Mouse (Mus musculus) lung, postnatal 4 days (tissue): ENCODE measurements at regions not wholly inside any gene's neighbourhood (a gene's known extent, or its start where the extent isn't known, plus 50 kb on each side); places are given as distances from the start of the nearest gene placed in this dataset.
A peak's percentile ranks its signal among the peaks of the same experiment; 100 is the strongest.

Source experiments
- DNase-seq, 2 experiments: peaks; one replicate each; pipeline ENCODE4 v3.0.0; 2021

DNA sequence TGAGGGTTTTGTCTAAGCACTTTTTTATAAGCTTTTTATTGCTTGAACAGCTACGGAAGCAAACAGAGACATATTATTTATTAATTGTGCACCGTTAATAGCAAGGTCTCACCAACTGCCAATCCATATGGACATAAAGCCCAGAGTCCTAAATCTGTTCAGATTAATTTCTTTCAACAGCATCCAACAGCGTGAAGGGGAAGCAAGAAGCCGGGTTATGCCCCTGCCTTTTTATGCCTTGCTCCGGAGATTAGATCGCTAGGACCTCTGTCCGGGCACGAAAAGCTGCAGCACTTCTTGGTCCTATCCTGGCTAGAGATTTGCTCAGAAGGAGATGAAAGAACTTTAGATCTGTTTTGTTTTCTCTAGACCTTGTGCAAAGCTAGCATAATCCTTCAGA is 289.6 kb upstream of the Epha7 start:
- no peak for DNase-seq

DNA sequence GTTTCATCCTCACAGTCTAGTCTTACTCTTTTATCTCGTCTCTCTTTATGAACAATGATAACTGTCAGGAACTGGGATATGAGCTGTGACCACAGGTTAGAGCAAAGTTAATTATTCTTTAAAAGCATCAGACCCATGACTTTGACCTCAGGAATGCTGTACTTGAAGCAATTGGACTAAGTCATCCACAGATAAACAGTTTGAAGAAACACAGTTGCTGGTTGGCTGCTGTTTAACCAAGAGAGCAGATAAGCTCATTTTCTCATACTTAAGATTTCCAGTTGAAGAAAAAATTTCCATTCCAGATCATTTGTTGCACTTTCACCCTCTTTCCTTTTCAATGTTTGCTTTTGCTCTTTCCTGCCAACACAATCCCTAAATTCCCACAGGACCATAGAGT is 270.7 kb upstream of the Epha7 start:
- no peak for DNase-seq

DNA sequence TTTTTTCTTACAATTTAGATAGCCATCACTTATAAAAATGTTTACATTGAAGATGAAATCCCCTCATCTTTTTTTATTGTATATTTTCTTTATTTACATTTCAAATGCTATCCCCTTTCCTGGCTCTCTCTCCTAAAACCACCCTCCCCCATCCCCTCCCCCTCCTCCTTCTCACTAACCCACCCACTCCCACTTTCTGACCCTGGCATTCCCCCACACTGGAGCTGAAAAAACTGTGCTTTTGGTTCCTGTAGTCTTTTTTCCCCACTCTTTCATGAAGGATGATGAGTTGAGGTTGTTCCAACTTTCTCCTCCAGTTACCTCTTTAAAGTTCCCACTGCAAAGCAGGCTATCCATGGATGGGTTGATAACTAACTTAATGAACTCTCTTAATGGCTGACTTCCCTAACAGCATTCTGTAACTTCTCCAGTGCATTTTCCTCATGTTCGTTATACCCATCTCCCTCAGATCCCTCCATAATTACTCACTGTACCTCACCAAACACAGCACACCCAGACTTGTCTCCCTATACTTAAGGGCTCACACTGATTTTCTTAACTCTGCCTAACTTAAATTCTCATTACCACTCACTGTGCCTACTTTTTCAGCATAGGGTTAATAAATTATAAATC is 270.1 kb upstream of the Epha7 start:
- no peak for DNase-seq

DNA sequence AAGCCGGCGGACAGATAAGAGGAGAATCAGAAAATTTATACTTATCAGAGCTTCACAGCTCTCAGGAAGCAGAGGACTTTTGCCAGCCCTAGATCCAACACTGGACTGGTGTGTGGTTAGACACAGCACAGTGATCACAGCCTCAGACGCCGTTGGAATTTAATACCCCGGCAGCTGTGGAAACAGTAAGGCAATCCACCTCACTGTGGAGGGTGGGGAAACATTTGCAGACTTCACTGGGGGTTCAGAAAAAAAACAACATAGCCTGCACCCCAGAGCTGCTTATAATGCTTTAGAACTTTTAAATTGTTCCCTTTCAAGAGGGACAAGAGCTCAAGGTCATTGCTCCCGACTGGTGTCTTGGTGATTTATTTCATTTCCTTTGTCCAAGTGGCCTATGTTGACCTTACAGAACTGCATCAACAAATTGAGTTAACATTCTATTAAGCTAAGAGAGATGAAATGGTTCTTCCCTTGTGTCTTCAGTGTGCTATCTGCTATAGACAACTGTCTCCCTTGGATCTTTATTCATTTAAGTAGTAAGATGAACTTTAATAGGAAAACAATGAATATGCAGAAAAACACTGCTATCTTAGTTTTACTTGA is 264.6 kb upstream of the Epha7 start:
- DNase-seq: no peak

DNA sequence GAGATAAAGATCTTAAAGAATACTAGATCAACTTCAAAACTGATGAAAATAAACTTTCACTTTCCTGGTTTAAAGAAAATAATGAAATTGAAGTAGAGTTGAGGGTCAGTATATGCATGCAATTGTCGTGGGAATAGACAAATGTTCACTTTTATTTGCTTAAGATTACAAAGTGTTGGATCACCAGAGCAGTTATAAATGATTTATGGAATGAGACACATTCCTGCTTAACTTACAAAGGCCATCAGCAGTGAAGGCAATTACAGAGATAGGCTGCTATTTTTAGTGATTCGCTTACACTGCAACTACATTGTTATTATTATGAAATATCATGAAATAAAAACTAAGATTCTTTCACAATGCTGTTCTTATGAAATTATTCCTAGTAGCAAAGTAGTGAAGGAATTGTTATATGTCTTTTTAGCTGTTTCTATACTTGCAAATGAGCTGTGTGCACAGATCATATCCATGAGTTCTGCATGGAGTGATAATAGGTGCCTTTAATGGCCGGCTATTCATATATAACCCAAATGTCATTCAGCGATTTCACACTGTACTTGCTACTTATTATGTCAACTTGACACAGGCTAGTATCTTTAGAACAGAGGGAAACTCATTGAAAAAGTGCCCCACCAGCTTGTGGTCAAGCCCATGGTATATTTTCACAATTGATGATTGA is 241.7 kb upstream of the Epha7 start:
- DNase-seq: no peak

DNA sequence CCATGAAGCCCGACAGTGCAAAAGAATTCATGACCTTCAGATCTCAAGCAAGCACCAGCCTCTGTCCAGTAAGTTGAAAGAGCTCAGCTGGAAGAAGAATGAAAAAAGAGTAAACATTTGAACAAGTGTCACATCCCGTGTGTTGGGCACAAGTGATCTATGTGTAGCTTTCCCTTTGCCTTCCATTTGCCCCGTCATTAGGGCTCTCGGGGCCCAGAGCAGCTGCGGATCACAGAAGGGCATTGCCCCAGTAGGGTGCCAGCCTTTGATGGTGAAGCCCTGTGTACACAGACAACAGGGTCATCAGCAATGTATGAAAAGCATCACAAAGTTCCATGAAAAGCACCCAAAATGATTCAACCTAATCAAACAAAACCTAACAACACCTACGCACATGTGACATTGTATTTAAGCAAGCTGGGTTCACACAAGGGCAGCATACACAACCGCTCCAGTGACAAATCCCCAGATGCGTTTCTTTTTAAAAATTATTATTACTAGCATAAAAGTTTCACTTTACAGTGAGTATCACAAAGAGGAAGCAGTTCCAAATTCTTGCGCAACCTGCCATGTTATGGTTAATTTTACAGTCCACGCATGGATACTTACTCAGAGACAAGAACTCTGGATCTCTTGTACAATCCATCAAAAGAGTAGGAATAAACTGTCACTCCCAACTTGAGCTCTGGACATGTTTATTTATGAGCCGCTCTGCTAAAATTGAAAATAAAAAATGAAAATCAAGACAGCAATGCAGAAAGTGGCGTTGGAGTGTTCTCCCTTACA is 224.0 kb upstream of the Epha7 start:
- peak; percentile 4 to 31 for DNase-seq
